Mouse (Mus musculus): ENCODE results near the gene Ppp1r35.

The Ppp1r35 gene

GRCm38 (mm10) chr5:137783901-137784540 lies 5.4 kb downstream of the Ppp1r35 start:
- no peak for DNase-seq

- DNase-seq, result no peak
Observed at GRCm38 (mm10) chr5:137784546-137784945, 5.9 kb downstream of the Ppp1r35 start.

GRCm38 (mm10) chr5:137785164-137786031 lies 6.7 kb downstream of the Ppp1r35 start:
- DNase-seq, result no peak

GRCm38 (mm10) chr5:137786109-137786942 lies 7.7 kb downstream of the Ppp1r35 start:
- peak; percentile 99 for DNase-seq

GRCm38 (mm10) chr5:137787151-137787928 lies 8.7 kb downstream of the Ppp1r35 start, which contains the start of the genes Mepce and Zcwpw1:
Mepce (minus strand) TSS chr5:137787655.
Zcwpw1 (plus strand) TSS chr5:137787798.
- DNase-seq, result peak; percentile 96

- no peak for DNase-seq
Observed at GRCm38 (mm10) chr5:137788171-137788570, 9.5 kb downstream of the Ppp1r35 start.

GRCm38 (mm10) chr5:137788946-137789531 lies 10.4 kb downstream of the Ppp1r35 start:
- no peak for DNase-seq

GRCm38 (mm10) chr5:137791553-137791952 lies 12.9 kb downstream of the Ppp1r35 start:
- no peak for DNase-seq

- DNase-seq, result no peak
Observed at GRCm38 (mm10) chr5:137796606-137797005, 18.0 kb downstream of the Ppp1r35 start.

GRCm38 (mm10) chr5:137800917-137801316 lies 22.3 kb downstream of the Ppp1r35 start:
- DNase-seq, result no peak

GRCm38 (mm10) chr5:137806158-137806557 lies 27.5 kb downstream of the Ppp1r35 start:
- DNase-seq, result no peak

GRCm38 (mm10) chr5:137808316-137808715 lies 29.7 kb downstream of the Ppp1r35 start:
- no peak for DNase-seq

GRCm38 (mm10) chr5:137817466-137818222 lies 39.0 kb downstream of the Ppp1r35 start:
- DNase-seq, result no peak

GRCm38 (mm10) chr5:137822126-137822525 lies 43.5 kb downstream of the Ppp1r35 start:
- no peak for DNase-seq

- no peak for DNase-seq
Observed at GRCm38 (mm10) chr5:137822602-137823001, 44.0 kb downstream of the Ppp1r35 start.

- DNase-seq, result no peak
Observed at GRCm38 (mm10) chr5:137823455-137824045, 44.9 kb downstream of the Ppp1r35 start.

GRCm38 (mm10) chr5:137825030-137825429 lies 46.4 kb downstream of the Ppp1r35 start:
- no peak for DNase-seq

- DNase-seq, result no peak
Observed at GRCm38 (mm10) chr5:137825971-137826370, 47.3 kb downstream of the Ppp1r35 start.

GRCm38 (mm10) chr5:137826421-137826820 lies 47.8 kb downstream of the Ppp1r35 start:
- no peak for DNase-seq

GRCm38 (mm10) chr5:137828694-137829093 lies 50.0 kb downstream of the Ppp1r35 start:
- DNase-seq, result no peak

Data from lung, postnatal 14 days (tissue).